Mouse (Mus musculus) cerebellum, adult 2 months (tissue): ENCODE data around the gene 1810055G02Rik.

Experiments
- CTCF ChIP-seq: fragments of 200-500 bp; IDR thresholded peaks from 2 replicates; pipeline ENCODE4 v1.5.1; 2011; ENCODE audit warnings: low read depth, mild to moderate bottlenecking, control low read depth, low read length, moderate library complexity, borderline replicate concordance; ENCODE audit not compliant: insufficient read depth
- POLR2A ChIP-seq: fragments of 200-500 bp; IDR thresholded peaks from 2 replicates; pipeline ENCODE4 v1.6.1; 2011; ENCODE audit warnings: low read length, control low read depth, borderline replicate concordance; ENCODE audit not compliant: insufficient read depth

GRCm38 (mm10) chr19:3723904-3724303 is 15.8 kb downstream of the 1810055G02Rik start:
- peak; percentile 30; the same call in 1 of the 2 replicates for TF ChIP-seq CTCF
- no peak for TF ChIP-seq POLR2A
